Mouse (Mus musculus) kidney, adult 9 months (tissue): Measurements from ENCODE around the gene Wdr49.
"Not testable (repeated sequence)": the region's sequence is repeated elsewhere in the genome, so short reads cannot be mapped to it uniquely, and the experiment has no call there.

ENCODE experiments used
- DNase-seq: peaks from one replicate; pipeline ENCODE4 v3.0.0; 2022

Gene Wdr49

DNA sequence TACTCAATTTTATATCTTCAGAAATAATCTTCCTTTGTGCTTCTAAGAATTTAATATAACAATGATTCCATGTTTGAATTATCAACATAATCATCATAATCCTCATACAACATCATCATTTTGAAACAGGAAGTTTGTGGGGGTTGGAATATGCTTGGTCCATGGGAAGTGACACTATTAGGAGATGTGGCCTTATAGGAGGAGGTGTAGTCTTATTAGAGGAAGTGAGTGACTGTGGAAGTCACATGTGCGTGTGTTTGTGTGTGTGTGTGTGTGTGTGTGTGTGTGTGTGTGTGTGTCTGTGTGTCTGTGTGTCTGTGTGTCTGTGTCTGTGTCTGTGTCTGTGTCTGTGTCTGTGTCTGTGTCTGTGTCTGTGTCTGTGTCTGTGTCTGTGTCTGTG lies 182.5 kb downstream of the Wdr49 start:
- not testable (repeated sequence) for DNase-seq

DNA sequence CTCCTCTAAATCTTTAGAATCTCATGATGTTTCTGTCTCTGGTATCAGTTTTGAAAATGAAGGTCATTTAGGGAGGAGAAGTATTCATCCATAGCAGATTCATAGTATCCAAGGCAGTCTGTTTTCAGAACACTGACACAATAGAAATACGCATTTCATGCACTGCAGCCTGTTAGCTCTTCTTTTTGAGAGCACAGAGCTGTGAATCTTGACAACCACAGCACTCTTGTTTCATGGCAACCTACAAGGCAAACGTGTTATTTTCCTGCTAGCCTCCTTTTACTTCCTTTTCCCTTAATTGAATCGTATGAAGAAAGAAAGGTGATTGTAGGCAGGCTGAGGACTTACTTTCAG lies 184.2 kb downstream of the Wdr49 start:
- no peak for DNase-seq

DNA sequence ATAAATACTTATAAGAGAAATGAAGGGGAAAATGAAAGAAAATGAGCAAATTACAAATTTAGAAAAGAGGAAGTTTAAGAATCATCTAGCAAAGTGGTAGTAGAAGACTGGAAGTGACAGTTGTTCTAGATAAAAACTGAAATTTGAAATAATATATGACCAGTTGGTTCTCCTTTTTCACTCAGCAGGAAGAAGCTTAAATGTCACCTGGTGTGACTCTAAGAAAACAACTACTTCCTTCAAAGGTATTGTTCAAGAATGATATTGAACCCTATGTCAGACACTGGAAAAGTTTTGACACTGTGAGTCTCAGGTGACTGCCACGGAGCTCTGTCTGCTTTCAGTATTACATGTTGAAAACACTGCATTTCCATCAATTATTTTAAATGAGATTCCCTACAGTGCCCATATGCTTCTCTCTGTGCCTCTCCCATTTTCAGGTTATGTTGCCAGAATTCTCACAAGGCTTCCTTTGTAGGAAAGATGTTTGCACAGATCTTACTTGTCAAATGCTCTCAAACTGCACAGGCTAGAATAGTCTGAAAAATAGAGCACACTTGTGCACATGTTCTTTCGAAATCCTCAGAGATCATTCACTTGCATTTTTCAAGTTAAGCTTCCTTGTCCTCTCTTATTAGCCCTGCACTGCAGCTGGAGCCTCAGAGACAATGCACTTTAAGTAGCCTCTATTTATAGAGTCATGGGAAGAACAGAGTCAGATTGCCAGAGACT lies 184.8 kb downstream of the Wdr49 start:
- DNase-seq: no peak

DNA sequence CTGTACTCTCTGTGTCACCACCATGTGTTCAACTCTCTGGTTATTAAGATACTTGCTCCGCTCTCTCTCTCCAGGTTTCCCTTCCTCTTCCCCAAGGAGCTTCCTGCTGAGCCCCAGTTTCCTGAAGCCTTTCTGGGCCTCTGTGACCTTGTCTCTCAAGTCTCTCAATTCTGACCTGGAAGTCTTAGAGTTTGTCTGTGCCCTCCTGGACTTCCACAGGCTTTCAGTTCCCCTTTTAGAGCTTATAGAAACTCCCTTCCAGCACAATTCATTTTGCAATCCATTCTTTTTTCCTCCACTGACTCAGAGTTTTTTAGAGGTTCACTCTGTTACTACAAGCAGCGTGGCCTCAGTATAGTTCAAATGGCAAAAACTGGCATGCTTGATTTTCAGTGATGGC lies 188.7 kb downstream of the Wdr49 start:
- no peak for DNase-seq

DNA sequence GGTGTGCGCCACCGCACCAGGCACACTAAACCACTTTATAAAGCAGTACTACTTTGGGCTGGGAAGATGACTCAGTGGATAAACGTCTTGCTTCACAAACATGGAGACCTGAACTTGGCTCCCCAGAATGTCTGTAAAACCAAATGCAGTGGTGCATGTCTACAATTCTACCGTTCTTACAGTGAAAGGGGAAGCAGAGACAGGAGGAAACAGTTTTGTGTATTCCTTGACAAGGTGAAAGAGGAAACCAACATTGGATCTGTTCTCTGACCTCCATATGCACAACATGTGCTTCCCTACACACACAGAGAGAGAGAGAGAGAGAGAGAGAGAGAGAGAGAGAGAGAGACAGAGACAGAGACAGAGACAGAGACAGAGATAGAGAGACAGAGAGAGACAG lies 204.5 kb downstream of the Wdr49 start:
- DNase-seq: no peak

DNA sequence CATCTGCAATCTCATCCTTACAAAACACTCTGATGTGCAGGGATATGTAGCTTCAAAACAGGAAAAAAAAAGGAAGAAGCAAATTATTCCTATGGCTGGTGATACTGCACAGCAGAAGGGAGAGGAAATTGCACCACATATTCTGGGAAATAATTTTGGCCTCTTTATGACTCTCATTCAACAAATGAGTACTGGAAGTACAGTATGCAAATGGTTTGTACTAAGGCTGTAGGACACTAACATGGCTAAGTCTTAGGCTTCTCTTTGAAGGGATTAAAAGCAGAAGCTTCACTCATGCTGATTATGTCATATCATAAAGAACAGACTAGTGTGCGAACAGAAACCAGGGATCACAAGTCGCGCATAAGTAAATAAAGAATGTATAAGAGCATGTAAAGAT lies 205.4 kb downstream of the Wdr49 start:
- DNase-seq: no peak

DNA sequence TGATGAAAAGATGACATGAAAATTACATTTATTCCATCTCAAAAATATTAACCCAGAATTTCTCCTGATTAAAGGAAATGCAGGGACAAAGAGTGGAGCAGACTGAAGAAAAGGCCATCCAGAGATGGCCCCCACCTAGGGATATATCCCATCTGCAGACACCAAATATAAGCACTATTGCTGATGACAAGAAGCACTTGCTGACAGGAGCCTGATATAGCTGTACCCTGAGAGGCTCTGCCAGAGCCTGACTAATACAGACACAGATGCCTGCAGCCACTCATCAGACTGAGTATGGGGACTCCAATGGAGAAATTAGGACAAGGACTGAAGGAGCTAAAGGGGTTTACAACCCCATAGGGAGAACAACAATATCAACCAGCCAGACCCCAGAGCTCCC lies 206.8 kb downstream of the Wdr49 start:
- DNase-seq: no peak

DNA sequence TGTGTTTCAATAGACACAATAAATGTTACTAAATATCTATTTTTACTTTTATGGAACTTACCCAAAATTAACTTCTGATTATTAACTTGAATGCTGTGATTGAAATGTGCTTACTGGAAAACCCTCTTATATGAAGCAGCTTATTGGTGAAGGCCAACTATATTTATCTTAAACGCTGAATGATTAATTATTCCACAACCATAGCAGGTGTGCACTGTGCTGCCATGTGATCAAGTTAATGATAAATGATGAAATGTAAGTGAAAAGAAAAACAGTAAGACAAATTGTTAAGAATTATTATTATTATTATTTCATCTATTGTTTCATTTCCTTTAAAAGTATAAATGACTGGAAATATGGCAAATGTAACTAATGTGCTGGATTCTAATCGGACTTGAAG lies 212.0 kb downstream of the Wdr49 start, which contains the start of gene Serpini2:
TSS of gene Serpini2 (minus strand) at position 101 of the 400 bp plus-strand sequence.
- no peak for DNase-seq

DNA sequence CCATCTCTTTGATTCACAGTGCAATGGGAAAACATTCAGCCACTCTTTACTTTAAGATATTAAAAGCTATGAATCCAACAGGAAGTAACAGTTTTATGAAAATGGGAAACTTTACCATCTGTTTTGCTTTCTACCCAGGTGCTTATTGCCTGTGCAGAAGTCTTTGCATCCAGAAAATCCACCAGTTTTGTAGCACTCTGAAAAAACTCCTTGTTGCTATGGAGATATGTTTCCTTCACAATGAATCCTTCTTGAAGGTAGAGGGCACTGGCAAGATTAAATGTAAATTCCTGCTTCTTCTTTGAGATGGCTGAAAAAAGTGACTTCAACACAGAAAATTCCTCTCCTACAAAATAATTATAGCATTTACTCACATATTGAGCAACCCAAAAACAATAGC lies 222.6 kb downstream of the Wdr49 start:
- DNase-seq: no peak
